Mouse (Mus musculus) CH12.LX (cell line): ENCODE measurements at regions not wholly inside any gene's neighbourhood (a gene's known extent, or its start where the extent isn't known, plus 50 kb on each side); places are given as distances from the start of the nearest gene placed in this dataset.

Source experiments
- CHD1 ChIP-seq: IDR thresholded peaks from 2 replicates; pipeline ENCODE4 v1.6.1; 2012; ENCODE audit warnings: low read depth, low read length, improper control_type of control experiment, inconsistent platforms
- CTCF ChIP-seq, 2 experiments: IDR thresholded peaks in 1 of 2; conservative IDR thresholded peaks in 1 of 2; 2 replicates each; pipeline ENCODE4 v1.5.1; 2011 to 2012; ENCODE audit warnings: low read depth in 2 of 2, low read length in 2 of 2, improper control_type of control experiment in 1 of 2, inconsistent platforms in 1 of 2, mild to moderate bottlenecking in 1 of 2, moderate library complexity in 1 of 2
- E2F4 ChIP-seq: IDR thresholded peaks from 2 replicates; pipeline ENCODE4 v1.6.1; 2011; ENCODE audit warnings: low read depth, low read length, improper control_type of control experiment; ENCODE audit not compliant: insufficient replicate concordance
- ELF1 ChIP-seq: IDR thresholded peaks from 2 replicates; pipeline ENCODE4 v1.6.1; 2014; ENCODE audit warnings: low read depth, mild to moderate bottlenecking, inconsistent platforms, low read length, improper control_type of control experiment
- EP300 ChIP-seq: IDR thresholded peaks from 2 replicates; pipeline ENCODE4 v1.6.1; 2011; ENCODE audit warnings: low read length, improper control_type of control experiment
- JUN ChIP-seq: IDR thresholded peaks from 2 replicates; pipeline ENCODE4 v1.6.1; 2011; ENCODE audit warnings: low read depth, mild to moderate bottlenecking, low read length, improper control_type of control experiment, moderate library complexity; ENCODE audit not compliant: insufficient read depth
- MAX ChIP-seq: IDR thresholded peaks from 2 replicates; pipeline ENCODE4 v1.6.1; 2011; ENCODE audit warnings: low read length, improper control_type of control experiment
- MXI1 ChIP-seq: IDR thresholded peaks from 2 replicates; pipeline ENCODE4 v1.6.1; 2011; ENCODE audit warnings: mild to moderate bottlenecking, low read depth, low read length, improper control_type of control experiment
- POLR2AphosphoS2 ChIP-seq: IDR thresholded peaks from 2 replicates; pipeline ENCODE4 v1.6.1; 2011; ENCODE audit warnings: low read depth, low read length, improper control_type of control experiment
- RAD21 ChIP-seq: IDR thresholded peaks from 2 replicates; pipeline ENCODE4 v1.6.1; 2011; ENCODE audit warnings: low read depth, mild to moderate bottlenecking, low read length, improper control_type of control experiment, moderate library complexity
- USF1 ChIP-seq: IDR thresholded peaks from 2 replicates; pipeline ENCODE4 v1.6.1; 2014; ENCODE audit warnings: low read depth, mild to moderate bottlenecking, inconsistent platforms, low read length, improper control_type of control experiment

GRCm38 (mm10) chr10:39316533-39316932, 52.1 kb upstream of the Fyn start:
- no peak for TF ChIP-seq RAD21
- TF ChIP-seq EP300 = no peak
- no peak for TF ChIP-seq CTCF (conservative IDR thresholded peaks at IDR 0.05 in 1 of 2, IDR thresholded peaks at IDR 0.05 in 1 of 2; ENCODE audit: low read depth in 2 of 2, low read length in 2 of 2)
- no peak for TF ChIP-seq MAX
- no peak for TF ChIP-seq USF1
- TF ChIP-seq MXI1 = no peak
- no peak for TF ChIP-seq ELF1
- TF ChIP-seq POLR2AphosphoS2 = no peak
- TF ChIP-seq E2F4 = no peak
- no peak for TF ChIP-seq JUN
- no peak for TF ChIP-seq CHD1
